Mouse (Mus musculus) gastrocnemius, adult 18-20 months (tissue): ENCODE measurements around the gene Zfp146. TPM values are rescaled to one million over a fixed set of nuclear protein-coding genes. Genes with fewer than 3 reads are reported as not detected.
"Not testable (repeated sequence)": the region's sequence is repeated elsewhere in the genome, so short reads cannot be mapped to it uniquely, and the experiment has no call there.

Source experiments
- DNase-seq: peaks from one replicate; pipeline ENCODE4 v3.0.0; 2021; ENCODE audit warnings: low spot score
- total RNA-seq, 2 experiments: library from RNA; stranded (reverse); gene quantifications; 2 replicates each; pipeline ENCODE4 v1.2.3; 2021

The Zfp146 gene
- total RNA-seq, 2 experiments from 2014 or later: 24.7 to 28.7 TPM

DNA sequence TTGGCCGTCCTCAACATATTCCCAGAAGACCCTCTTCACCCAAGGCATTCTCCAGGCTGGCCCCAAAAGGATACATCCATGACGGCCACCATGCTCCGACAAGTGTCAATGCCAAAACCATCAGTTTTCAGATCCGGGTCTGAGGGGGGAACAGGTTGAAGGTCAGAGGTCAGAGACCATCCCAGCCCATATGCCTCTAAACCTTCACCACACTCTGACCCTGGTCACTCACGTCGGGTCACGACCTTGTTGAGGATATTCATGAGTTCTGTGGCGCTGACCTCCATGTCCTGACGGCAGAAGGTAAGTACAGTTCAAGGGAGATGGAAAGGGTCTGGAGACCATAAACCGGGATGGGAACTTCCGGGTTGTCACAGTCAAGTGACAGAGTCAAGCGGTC lies 22.5 kb upstream of the Zfp146 start:
- no peak for DNase-seq

DNA sequence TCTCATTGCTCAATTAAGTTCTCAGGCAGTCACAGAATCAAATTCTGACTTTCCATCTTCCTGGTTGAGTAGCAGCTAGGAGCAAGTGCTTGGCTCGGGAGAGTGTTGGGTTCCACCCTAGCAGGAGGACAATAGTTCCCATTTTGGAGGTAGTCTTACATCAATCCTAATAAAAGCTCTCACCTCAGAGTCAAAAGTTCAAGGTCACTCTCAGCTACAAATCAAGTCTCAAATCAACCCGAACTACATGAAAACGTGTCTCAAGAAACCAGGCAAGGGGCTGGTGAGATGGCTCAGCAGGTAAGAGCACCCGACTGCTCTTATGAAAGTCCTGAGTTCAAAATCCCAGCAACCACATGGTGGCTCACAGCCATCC lies 19.6 kb upstream of the Zfp146 start:
- no peak for DNase-seq

GRCm38 (mm10) chr7:30188344-30189115 lies 19.0 kb upstream of the Zfp146 start:
- DNase-seq: no peak

DNA sequence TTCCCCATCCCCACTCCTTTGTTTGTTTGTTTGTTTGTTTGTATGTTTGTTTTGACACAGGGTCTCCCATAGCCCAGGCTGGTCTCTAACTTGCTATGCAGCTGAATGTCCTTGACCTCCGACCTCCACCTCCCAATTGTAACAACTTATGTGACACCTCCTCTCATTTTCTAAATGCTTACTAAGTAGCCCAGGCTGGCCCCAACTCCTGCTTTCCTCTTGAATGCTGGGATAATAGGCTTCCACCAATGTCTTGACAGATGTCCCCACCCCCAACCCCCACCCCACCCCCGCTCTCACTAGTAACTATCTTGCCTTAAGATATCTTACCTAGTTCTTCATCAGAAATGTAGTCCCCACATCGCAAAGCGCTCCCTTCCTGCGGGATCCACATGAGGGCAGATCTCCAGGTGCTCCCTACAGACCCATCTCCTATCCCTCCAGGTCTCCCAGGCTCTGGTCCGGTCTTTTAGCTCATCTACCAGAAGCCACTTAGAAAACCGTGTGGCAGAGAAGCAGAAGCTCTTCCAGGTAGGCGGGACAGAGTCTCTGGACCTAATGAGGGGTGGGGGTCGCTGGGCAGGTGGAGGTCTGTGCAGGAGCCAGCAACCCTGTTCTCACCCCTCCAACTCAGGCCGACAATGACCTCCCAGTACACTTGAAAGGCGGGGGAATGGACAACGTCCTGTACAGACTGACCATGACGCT lies 15.2 kb upstream of the Zfp146 start:
- DNase-seq: no peak

GRCm38 (mm10) chr7:30183879-30184289 lies 14.3 kb upstream of the Zfp146 start, which contains the start of gene Cox7a1:
Cox7a1 (plus strand) TSS chr7:30184144.
- peak; percentile 98 for DNase-seq

GRCm38 (mm10) chr7:30183189-30183588 lies 13.6 kb upstream of the Zfp146 start:
- not testable (repeated sequence) for DNase-seq

GRCm38 (mm10) chr7:30181929-30182328 lies 12.4 kb upstream of the Zfp146 start:
- DNase-seq: not testable (repeated sequence)

DNA sequence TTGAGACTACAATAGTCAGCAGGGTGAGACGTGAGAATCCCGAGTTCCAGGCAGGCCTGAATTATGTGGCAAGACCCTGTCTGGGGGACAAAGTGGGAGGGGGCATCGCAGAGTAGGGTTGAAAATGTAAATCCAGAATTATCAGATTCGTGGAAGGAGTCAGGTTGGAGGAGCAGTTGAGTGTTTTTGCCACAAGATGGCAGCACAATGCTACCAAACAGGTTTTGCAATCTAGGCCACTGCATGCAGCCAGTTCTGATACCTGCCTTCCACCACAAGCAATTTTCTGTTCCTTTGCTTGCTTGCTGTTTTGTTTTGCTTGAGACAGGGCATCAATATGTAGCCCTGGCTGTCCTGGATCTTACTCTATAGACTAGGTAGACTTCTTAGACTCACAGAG lies 11.8 kb upstream of the Zfp146 start:
- DNase-seq: peak; percentile 82

DNA sequence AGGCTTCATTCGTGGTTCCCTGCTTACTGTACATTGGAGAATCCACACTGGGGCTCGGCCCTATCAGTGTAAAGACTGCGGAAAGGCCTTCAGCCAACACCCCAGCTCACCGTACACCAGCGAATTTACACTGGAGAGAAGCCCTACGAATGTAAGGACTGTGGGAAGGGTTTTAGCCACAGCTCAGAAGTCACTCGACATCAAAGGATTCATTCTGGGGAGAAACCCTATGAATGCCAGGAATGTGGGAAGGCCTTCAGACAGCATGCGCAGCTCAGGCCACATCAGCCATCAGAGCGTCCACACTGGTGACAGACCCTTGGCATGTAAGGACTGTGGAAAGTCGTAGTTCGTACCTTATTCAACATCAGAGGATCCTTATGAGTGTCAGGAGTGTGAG lies 8.7 kb upstream of the Zfp146 start:
- DNase-seq: no peak

DNA sequence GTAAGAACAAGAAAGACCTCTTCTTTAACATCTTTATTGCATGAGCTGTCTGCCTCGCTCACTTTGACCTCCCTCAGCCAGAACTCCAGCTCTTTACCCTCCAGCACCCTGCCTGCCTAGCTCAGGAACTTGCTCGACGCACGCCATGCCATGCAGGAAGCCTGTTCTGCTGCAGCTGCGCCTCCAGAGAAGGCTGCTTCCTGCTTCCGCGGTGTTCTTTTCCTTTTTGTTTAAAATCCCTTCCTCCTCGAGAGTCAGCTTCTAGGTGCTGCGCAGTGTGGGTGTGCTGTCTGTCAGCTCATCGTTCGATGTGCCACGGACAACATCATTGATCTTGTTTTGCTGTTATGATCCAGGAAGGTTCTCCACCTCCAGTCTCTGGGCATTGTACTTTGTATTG lies 6.9 kb upstream of the Zfp146 start:
- DNase-seq: no peak

DNA sequence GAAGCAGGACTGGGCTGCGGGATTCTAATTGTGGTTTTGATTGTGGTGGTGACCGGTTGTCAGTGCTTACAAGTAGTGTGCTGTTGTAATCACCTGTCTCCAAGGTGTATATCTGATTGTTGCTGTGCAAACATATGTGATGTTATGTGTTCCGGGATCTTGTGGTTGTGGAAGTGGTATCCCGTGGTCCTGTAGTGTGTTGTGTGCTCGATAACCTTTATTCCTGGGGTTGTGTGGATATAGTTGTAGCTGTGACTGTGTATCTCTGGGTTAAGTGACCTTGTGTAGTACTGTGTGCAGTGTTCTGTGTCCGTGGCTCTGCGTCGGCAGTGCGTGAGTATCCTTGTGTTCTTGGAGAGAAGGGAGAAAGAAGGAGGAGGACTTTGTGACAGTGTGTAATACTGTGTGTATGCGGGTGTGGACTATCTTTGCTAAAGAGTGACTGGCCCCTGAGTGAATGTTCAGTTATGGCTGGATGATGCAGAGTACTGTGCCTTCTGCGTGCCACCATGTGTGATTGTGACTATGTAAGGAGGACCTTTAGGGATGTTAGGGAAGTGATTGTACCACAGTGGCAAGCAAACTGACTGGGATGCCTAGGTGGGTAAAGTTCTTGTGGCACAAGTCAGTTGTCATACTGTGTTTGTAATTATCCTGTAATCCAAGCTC lies 867 bp upstream of the Zfp146 start:
- DNase-seq: no peak

DNA sequence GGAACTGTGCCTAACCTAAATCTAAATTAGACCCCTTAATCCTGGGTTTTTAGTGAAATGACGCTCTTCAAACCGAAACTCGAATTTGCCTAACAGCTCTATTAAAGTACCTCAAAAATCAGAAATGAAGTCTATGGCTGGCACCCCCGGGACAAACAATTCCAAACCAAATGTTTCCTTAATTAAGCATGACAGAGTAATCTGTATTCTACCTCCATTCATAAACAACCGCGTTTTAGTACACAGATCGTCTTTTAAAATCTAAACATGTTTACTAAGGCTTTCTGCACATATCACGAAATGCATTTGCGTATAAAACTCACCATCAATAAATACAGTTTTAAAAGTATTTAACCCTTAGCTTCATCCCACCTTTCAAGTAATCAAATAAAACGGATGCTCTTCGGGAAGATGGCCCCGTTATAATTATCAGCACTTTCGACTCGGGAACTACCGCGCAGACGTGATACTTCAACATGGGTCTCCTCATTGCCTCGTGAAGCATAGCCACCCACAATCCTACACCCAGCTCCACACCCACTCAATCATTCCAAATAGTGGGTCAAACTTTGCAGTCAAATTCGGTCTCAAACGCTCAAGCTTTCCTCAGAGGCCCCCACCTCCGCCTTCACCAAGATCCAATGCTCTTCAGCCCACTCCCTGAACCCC lies 502 bp downstream of the Zfp146 start:
- no peak for DNase-seq

GRCm38 (mm10) chr7:30164745-30165144 lies 4.8 kb downstream of the Zfp146 start:
- no peak for DNase-seq

DNA sequence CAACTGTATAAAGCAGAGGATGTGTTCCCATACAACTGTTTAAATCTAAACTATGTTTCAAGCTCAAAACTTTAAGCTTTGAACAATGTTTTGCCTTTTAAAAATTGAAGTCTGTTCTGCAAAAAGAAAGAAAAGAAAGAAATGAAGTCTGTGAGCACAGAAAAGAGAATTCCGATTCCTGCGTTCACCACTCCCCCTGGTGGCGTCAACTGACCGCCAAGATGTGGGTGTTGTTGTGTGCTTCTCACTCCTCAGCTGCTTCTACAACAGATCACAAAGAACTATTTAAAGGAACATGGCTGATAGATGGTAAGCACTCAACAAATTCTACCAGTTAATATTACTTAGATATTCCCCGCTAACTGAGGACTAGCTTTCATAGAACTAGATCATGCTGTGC lies 6.4 kb downstream of the Zfp146 start:
- DNase-seq: no peak

- DNase-seq: no peak
Measured at GRCm38 (mm10) chr7:30155507-30155906, 14.0 kb downstream of the Zfp146 start.

DNA sequence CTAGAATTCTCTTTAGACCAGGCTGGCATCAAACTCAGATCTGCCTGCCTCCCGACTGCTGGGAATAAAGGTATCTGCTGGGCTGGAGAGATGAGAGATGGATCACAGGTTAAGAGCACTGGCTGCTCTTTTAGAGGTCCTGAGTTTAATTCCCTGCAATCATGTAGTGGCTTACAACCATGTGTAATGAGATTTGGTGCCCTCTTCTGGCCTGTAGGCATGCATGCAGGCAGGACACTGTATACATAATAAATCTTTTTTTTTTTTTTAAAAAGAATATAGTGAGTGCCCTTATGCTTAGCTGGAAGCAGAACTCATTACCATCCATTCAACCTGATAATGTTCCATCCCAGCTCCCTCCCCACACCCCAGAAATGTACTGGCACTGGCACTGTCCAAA lies 15.5 kb downstream of the Zfp146 start:
- no peak for DNase-seq

DNA sequence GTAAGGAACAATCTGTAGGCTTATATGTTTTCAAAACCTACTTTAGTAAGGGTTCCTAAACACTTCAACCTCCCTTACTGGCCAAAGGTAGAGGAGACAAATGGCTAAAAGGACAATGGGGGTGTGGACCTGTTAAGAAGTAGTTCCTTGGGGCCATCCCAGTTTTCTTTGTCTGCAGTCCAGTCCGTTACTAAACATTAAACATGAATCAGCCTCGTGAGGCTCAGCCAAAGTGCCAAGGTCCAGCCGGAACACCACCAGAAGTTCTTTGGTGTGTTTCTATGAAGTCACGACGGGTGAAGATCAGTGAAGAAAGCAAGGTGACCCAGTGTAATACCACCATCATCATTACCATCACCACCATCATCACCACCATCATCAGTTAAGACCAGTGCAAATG lies 22.5 kb downstream of the Zfp146 start:
- DNase-seq: no peak

- DNase-seq: peak; percentile 7
Measured at GRCm38 (mm10) chr7:30143555-30144209, 25.9 kb downstream of the Zfp146 start.

GRCm38 (mm10) chr7:30143170-30143554 lies 26.4 kb downstream of the Zfp146 start:
- DNase-seq: no peak

- DNase-seq: no peak
Measured at GRCm38 (mm10) chr7:30136826-30137225, 32.7 kb downstream of the Zfp146 start.

GRCm38 (mm10) chr7:30132396-30132795 lies 37.2 kb downstream of the Zfp146 start:
- no peak for DNase-seq
